Mouse (Mus musculus) bone marrow macrophage, adult 2 months (primary cell): ENCODE results near the gene Rxra.

ENCODE experiments used
- CTCF ChIP-seq: IDR thresholded peaks from 2 replicates; pipeline ENCODE4 v1.5.1; 2012; ENCODE audit warnings: low read depth, mild to moderate bottlenecking, low read length, moderate library complexity
- POLR2A ChIP-seq: IDR thresholded peaks from 2 replicates; pipeline ENCODE4 v1.6.1; 2012; ENCODE audit warnings: mild to moderate bottlenecking, low read depth, low read length, borderline replicate concordance

- TF ChIP-seq POLR2A (no peak), CTCF (no peak)
Observed at GRCm38 (mm10) chr2:27802493-27802892, 126.3 kb downstream of the Rxra start.
